Mouse (Mus musculus) thymus, postnatal 25 days (tissue): ENCODE measurements around the gene 1810010D01Rik.
A peak's percentile ranks its signal among the peaks of the same experiment; 100 is the strongest.

ENCODE experiments used
- DNase-seq: peaks from one replicate; pipeline ENCODE4 v3.0.0; 2022

Gene 1810010D01Rik

GRCm38 (mm10) chr7:145208006-145208405 lies at the start of gene 1810010D01Rik:
Gene 1810010D01Rik (minus strand): TSS chr7:145208119.
- no peak for DNase-seq

GRCm38 (mm10) chr7:145256092-145256491 lies 48.2 kb upstream of the 1810010D01Rik start:
- DNase-seq: no peak

GRCm38 (mm10) chr7:145253986-145254630 lies 46.2 kb upstream of the 1810010D01Rik start:
- no peak for DNase-seq

- DNase-seq: peak; percentile 68
Observed at GRCm38 (mm10) chr7:145252715-145253476, 45.0 kb upstream of the 1810010D01Rik start.

- no peak for DNase-seq
Observed at GRCm38 (mm10) chr7:145250225-145250624, 42.3 kb upstream of the 1810010D01Rik start.

- no peak for DNase-seq
Observed at GRCm38 (mm10) chr7:145248911-145249310, 41.0 kb upstream of the 1810010D01Rik start.

GRCm38 (mm10) chr7:145242851-145243712 lies 35.2 kb upstream of the 1810010D01Rik start:
- DNase-seq: peak; percentile 75

- DNase-seq: no peak
Observed at GRCm38 (mm10) chr7:145242028-145242427, 34.1 kb upstream of the 1810010D01Rik start.

GRCm38 (mm10) chr7:145240929-145241328 lies 33.0 kb upstream of the 1810010D01Rik start:
- no peak for DNase-seq

GRCm38 (mm10) chr7:145239736-145240505 lies 32.0 kb upstream of the 1810010D01Rik start:
- DNase-seq: no peak

GRCm38 (mm10) chr7:145239145-145239544 lies 31.2 kb upstream of the 1810010D01Rik start:
- no peak for DNase-seq

- DNase-seq: no peak
Observed at GRCm38 (mm10) chr7:145234841-145235790, 27.2 kb upstream of the 1810010D01Rik start.

GRCm38 (mm10) chr7:145231659-145232058 lies 23.7 kb upstream of the 1810010D01Rik start:
- DNase-seq: no peak

- no peak for DNase-seq
Observed at GRCm38 (mm10) chr7:145226641-145227040, 18.7 kb upstream of the 1810010D01Rik start.

- no peak for DNase-seq
Observed at GRCm38 (mm10) chr7:145225626-145226025, 17.7 kb upstream of the 1810010D01Rik start.

- peak; percentile 6 for DNase-seq
Observed at GRCm38 (mm10) chr7:145221841-145222689, 14.1 kb upstream of the 1810010D01Rik start.

GRCm38 (mm10) chr7:145221346-145221745 lies 13.4 kb upstream of the 1810010D01Rik start:
- no peak for DNase-seq

- DNase-seq: no peak
Observed at GRCm38 (mm10) chr7:145219420-145219831, 11.5 kb upstream of the 1810010D01Rik start.

- DNase-seq: no peak
Observed at GRCm38 (mm10) chr7:145216591-145216990, 8.7 kb upstream of the 1810010D01Rik start.

GRCm38 (mm10) chr7:145215476-145215875 lies 7.6 kb upstream of the 1810010D01Rik start:
- no peak for DNase-seq
